8 mouse cellular contexts compared by ENCODE assay signal in the genomic region with DNA sequence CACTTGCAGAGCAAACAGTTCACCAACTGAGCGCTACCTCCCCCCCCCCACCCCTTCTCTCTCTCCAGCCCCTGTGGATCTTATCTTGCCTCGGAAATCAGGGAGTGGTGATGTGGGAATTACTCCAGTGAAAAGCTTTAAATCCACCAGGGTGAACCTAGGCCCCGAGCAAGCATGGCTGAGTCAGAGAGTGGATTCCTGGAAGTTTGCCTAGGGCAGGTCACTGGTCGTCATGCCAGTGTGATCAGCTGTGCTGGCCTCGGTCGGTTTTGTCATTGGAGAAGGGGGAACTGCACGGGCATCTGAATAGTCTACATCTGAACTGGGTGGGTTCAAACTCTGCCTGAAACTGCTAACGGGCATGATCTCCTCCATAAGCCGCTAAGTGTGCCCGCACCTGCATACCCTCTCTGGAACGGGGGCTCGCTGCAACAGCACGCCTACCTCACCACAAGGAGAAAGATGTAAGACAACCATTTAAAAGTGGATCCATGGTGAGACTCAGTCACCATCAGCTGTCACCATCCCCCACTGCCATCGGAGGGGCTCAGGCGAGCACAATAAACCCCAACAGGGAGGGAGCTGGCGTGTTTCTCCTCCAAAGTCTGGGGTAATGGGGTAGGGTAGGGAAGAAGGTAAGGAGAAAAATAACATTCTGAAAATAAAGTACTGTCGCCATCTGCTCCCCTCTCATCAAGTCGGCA.
DNase-seq lines count a peak whose midpoint lies in the region; ATAC-seq and TF ChIP-seq lines count a peak whose summit lies in the region.

No protein-coding gene starts in this region.

- no peaks in the 10 kb centered on the region for H3K27me3 ChIP-seq in heart, embryonic 11.5 days (ENCODE audit: control insufficient read depth, insufficient read depth, low read length)
- H3K27me3 ChIP-seq in forebrain, embryonic 16.5 days (replicated peaks; ENCODE audit: control insufficient read depth, insufficient read depth, low read length), result no peaks in the 10 kb centered on the region
- H3K27me3 ChIP-seq in hindbrain, postnatal 0 days (ENCODE audit: insufficient read depth, low read length), result no peaks in the 10 kb centered on the region
- H3K27me3 ChIP-seq in neural tube, embryonic 14.5 days (ENCODE audit: control insufficient read depth, insufficient read depth, low read length), result no peaks in the 10 kb centered on the region

- H3K4me1 ChIP-seq in heart, embryonic 11.5 days (ENCODE audit: control insufficient read depth, insufficient read depth, low read length), result peaks cover 27% of the 10 kb centered on the region
- H3K4me1 ChIP-seq in forebrain, embryonic 16.5 days (replicated peaks; ENCODE audit: control insufficient read depth, insufficient read depth, low read length), result peaks cover 18% of the 10 kb centered on the region
- peaks cover 19% of the 10 kb centered on the region for H3K4me1 ChIP-seq in hindbrain, postnatal 0 days (ENCODE audit: insufficient read depth, low read length)
- peaks cover 14% of the 10 kb centered on the region for H3K4me1 ChIP-seq in neural tube, embryonic 14.5 days (ENCODE audit: control insufficient read depth, insufficient read depth, low read length)

- TF ChIP-seq CTCF in hindbrain, postnatal 0 days (IDR thresholded peaks at IDR 0.05; ENCODE audit: low read depth), result no peak

- no peaks in the 10 kb centered on the region for H3K9me3 ChIP-seq in heart, embryonic 11.5 days (replicated peaks; ENCODE audit: control insufficient read depth, low read length)
- H3K9me3 ChIP-seq in forebrain, embryonic 16.5 days (ENCODE audit: control insufficient read depth, low read length), result no peaks in the 10 kb centered on the region
- H3K9me3 ChIP-seq in hindbrain, postnatal 0 days (ENCODE audit: low read length), result no peaks in the 10 kb centered on the region
- no peaks in the 10 kb centered on the region for H3K9me3 ChIP-seq in neural tube, embryonic 14.5 days (ENCODE audit: control insufficient read depth, low read length)

- no peak overlapping the region for H3K4me3 ChIP-seq in heart, embryonic 11.5 days (ENCODE audit: low read depth, low read length)
- H3K4me3 ChIP-seq in forebrain, embryonic 16.5 days (replicated peaks; ENCODE audit: low read length), result no peak overlapping the region
- H3K4me3 ChIP-seq in hindbrain, postnatal 0 days (ENCODE audit: low read length), result no peak overlapping the region
- H3K4me3 ChIP-seq in neural tube, embryonic 14.5 days (ENCODE audit: low read depth, low read length), result no peak overlapping the region

- no peak overlapping the region for H3K4me2 ChIP-seq in heart, embryonic 11.5 days
- no peak overlapping the region for H3K4me2 ChIP-seq in forebrain, embryonic 16.5 days (ENCODE audit: low read length)
- peak overlapping the region; percentile 1; the same call in 1 of the 2 replicates for H3K4me2 ChIP-seq in hindbrain, postnatal 0 days (ENCODE audit: low read depth, low read length)
- H3K4me2 ChIP-seq in neural tube, embryonic 14.5 days (ENCODE audit: low read depth, low read length), result peak overlapping the region; percentile 32

- H3K27ac ChIP-seq in heart, embryonic 11.5 days (ENCODE audit: low read depth, low read length), result no peak overlapping the region
- peak overlapping the region; percentile 90 for H3K27ac ChIP-seq in forebrain, embryonic 16.5 days (ENCODE audit: low read length)
- H3K27ac ChIP-seq in hindbrain, postnatal 0 days, result peak overlapping the region; percentile 86
- peak overlapping the region; percentile 92 for H3K27ac ChIP-seq in neural tube, embryonic 14.5 days (ENCODE audit: low read depth, low read length)

- H3K36me3 ChIP-seq in heart, embryonic 11.5 days (ENCODE audit: control insufficient read depth, insufficient read depth, low read length), result no peaks in the 10 kb centered on the region; the same call in 1 of the 2 replicates
- H3K36me3 ChIP-seq in forebrain, embryonic 16.5 days (ENCODE audit: control insufficient read depth, insufficient read depth), result no peaks in the 10 kb centered on the region
- no peaks in the 10 kb centered on the region for H3K36me3 ChIP-seq in hindbrain, postnatal 0 days (ENCODE audit: insufficient read depth, low read length)
- H3K36me3 ChIP-seq in neural tube, embryonic 14.5 days (ENCODE audit: control insufficient read depth, insufficient read depth, low read length), result no peaks in the 10 kb centered on the region

- no peak for ATAC-seq in heart, embryonic 11.5 days (replicated peaks; ENCODE audit: insufficient number of reproducible peaks, low FRiP score, low TSS enrichment)
- no peak for ATAC-seq in forebrain, embryonic 16.5 days
- ATAC-seq in hindbrain, postnatal 0 days, result peak; percentile 18
- peak; percentile 55 for ATAC-seq in neural tube, embryonic 14.5 days (ENCODE audit: low read depth)
- ATAC-seq in activated CD4-positive, CD25-positive, alpha-beta regulatory T cell, adult 4 months, result no peak
- no peak for ATAC-seq in monocyte, adult 5-6 weeks (replicated peaks; ENCODE audit: insufficient number of reproducible peaks, low FRiP score, low TSS enrichment, poor library complexity, severe bottlenecking)

- no peak overlapping the region for H3K9ac ChIP-seq in heart, embryonic 11.5 days (ENCODE audit: low read depth, low read length)
- peak overlapping the region; percentile 41; the same call in 1 of the 2 replicates for H3K9ac ChIP-seq in forebrain, embryonic 16.5 days (replicated peaks; ENCODE audit: low read depth, low read length)
- H3K9ac ChIP-seq in hindbrain, postnatal 0 days (replicated peaks; ENCODE audit: low read length), result no peak overlapping the region
- no peak overlapping the region; the same call in 1 of the 2 replicates for H3K9ac ChIP-seq in neural tube, embryonic 14.5 days (replicated peaks; ENCODE audit: low read depth, low read length)

- DNase-seq in heart, adult 11 months, result peak; percentile 92
- peak; percentile 62 for DNase-seq in hindbrain, postnatal 0 days (ENCODE audit: low spot score)
- no peak for DNase-seq in urinary bladder, postnatal 10 days (ENCODE audit: low spot score)

- 73% methylated on average over 18 of the region's 18 CpGs for WGBS in heart, embryonic 11.5 days (ENCODE audit: insufficient replicate concordance)
- 49% methylated on average over 18 of the region's 18 CpGs for WGBS in forebrain, embryonic 16.5 days
- WGBS in hindbrain, postnatal 0 days, result 35% methylated on average over 18 of the region's 18 CpGs
- 51% methylated on average over 18 of the region's 18 CpGs for WGBS in neural tube, embryonic 14.5 days

Comparison
In these comparisons a context has a peak if more than half of its experiments do, and no peak if none do; other contexts are left out.
1. ATAC-seq: peak in hindbrain, postnatal 0 days (single experiment) and neural tube, embryonic 14.5 days (single experiment); none in heart, embryonic 11.5 days (single experiment), forebrain, embryonic 16.5 days (single experiment), activated CD4-positive, CD25-positive, alpha-beta regulatory T cell, adult 4 months (single experiment) and monocyte, adult 5-6 weeks (single experiment).
2. H3K4me2 ChIP-seq: peak in hindbrain, postnatal 0 days (single experiment) and neural tube, embryonic 14.5 days (single experiment); none in heart, embryonic 11.5 days (single experiment) and forebrain, embryonic 16.5 days (single experiment).